Mouse (Mus musculus) thymus, postnatal 36 days (tissue): ENCODE data around the gene Prepl.

Experiments used
- DNase-seq, 2 experiments: peaks; one replicate each; pipeline ENCODE4 v3.0.0; 2022; ENCODE audit warnings: mixed read lengths in 2 of 2

The Prepl gene

GRCm38 (mm10) chr17:85090120-85091099 is at the start of gene Prepl, which contains the start of gene Camkmt:
Gene Prepl, minus strand, starts transcription at chr17:85090241.
Gene Camkmt, plus strand, starts transcription at chr17:85090552.
- DNase-seq = peak; percentile 92 to 94

GRCm38 (mm10) chr17:85138393-85138792 is 48.4 kb upstream of the Prepl start:
- no peak for DNase-seq

- peak; percentile 29 to 41 for DNase-seq
These were observed 26.6 kb upstream of the Prepl start for GRCm38 (mm10) chr17:85116643-85117042.

- DNase-seq = no peak
These were observed 23.4 kb upstream of the Prepl start for GRCm38 (mm10) chr17:85113441-85113840.

GRCm38 (mm10) chr17:85110640-85111039 is 20.6 kb upstream of the Prepl start:
- DNase-seq = no peak

GRCm38 (mm10) chr17:85103310-85103709 is 13.3 kb upstream of the Prepl start:
- no peak for DNase-seq

GRCm38 (mm10) chr17:85101751-85102150 is 11.7 kb upstream of the Prepl start:
- no peak for DNase-seq

- no peak for DNase-seq
These were observed 10.2 kb upstream of the Prepl start for GRCm38 (mm10) chr17:85100232-85100631.

- no peak for DNase-seq
These were observed 8.8 kb upstream of the Prepl start for GRCm38 (mm10) chr17:85098677-85099323.

GRCm38 (mm10) chr17:85096396-85096795 is 6.4 kb upstream of the Prepl start:
- no peak for DNase-seq

GRCm38 (mm10) chr17:85091762-85092161 is 1.7 kb upstream of the Prepl start:
- no peak for DNase-seq

- DNase-seq = no peak
These were observed 420 bp downstream of the Prepl start for GRCm38 (mm10) chr17:85089621-85090020.

- no peak for DNase-seq
These were observed 1.0 kb downstream of the Prepl start for GRCm38 (mm10) chr17:85089011-85089410.

- no peak for DNase-seq
These were observed 1.6 kb downstream of the Prepl start for GRCm38 (mm10) chr17:85088401-85088800.

- no peak for DNase-seq
These were observed 2.5 kb downstream of the Prepl start for GRCm38 (mm10) chr17:85087591-85087990.

- no peak for DNase-seq
These were observed 3.5 kb downstream of the Prepl start for GRCm38 (mm10) chr17:85086501-85086900.

GRCm38 (mm10) chr17:85085335-85085734 is 4.7 kb downstream of the Prepl start:
- no peak for DNase-seq

GRCm38 (mm10) chr17:85080781-85081180 is 9.3 kb downstream of the Prepl start:
- DNase-seq = no peak

GRCm38 (mm10) chr17:85079276-85079675 is 10.8 kb downstream of the Prepl start:
- no peak for DNase-seq

GRCm38 (mm10) chr17:85074083-85074482 is 16.0 kb downstream of the Prepl start:
- no peak for DNase-seq

- no peak for DNase-seq
These were observed 16.8 kb downstream of the Prepl start for GRCm38 (mm10) chr17:85073214-85073613.

- no peak for DNase-seq
These were observed 17.7 kb downstream of the Prepl start for GRCm38 (mm10) chr17:85072383-85072782.

GRCm38 (mm10) chr17:85071088-85071775 is 18.8 kb downstream of the Prepl start:
- DNase-seq = no peak
